Mouse (Mus musculus) kidney, embryonic 14.5 days (tissue): ENCODE results near the gene C9orf72. TPM values are rescaled to one million over a fixed set of nuclear protein-coding genes. Genes with fewer than 3 reads are reported as not detected.
"Not testable (repeated sequence)": the region's sequence is repeated elsewhere in the genome, so short reads cannot be mapped to it uniquely, and the experiment has no call there.

ENCODE experiments used
- ATAC-seq: fragments of 200-750 bp; cut with Nextera tagmentation; 2 replicates; pipeline ENCODE4 v1.8.0; 2017; ENCODE audit warnings: moderate number of reproducible peaks, mild to moderate bottlenecking, moderate TSS enrichment, moderate library complexity; ENCODE audit not compliant: low FRiP score, low TSS enrichment
- H3K27ac ChIP-seq: fragments of 300-500 bp; sonication (generic); 2 replicates; pipeline ENCODE4 v1.5.1; 2014; ENCODE audit warnings: low read depth, mild to moderate bottlenecking, low read length, moderate library complexity, mixed read lengths
- H3K27me3 ChIP-seq: fragments of 300-500 bp; sonication (generic); 2 replicates; pipeline ENCODE4 v1.6.1; 2014; ENCODE audit warnings: mild to moderate bottlenecking, low read length; ENCODE audit not compliant: control insufficient read depth, insufficient read depth
- H3K36me3 ChIP-seq: fragments of 300-500 bp; sonication (generic); 2 replicates; pipeline ENCODE4 v1.6.1; 2014; ENCODE audit warnings: low read length, mixed read lengths; ENCODE audit not compliant: control insufficient read depth, insufficient read depth
- H3K4me1 ChIP-seq: fragments of 300-500 bp; sonication (generic); 2 replicates; pipeline ENCODE4 v1.6.1; 2014; ENCODE audit warnings: low read length, mixed read lengths; ENCODE audit not compliant: control insufficient read depth, insufficient read depth
- H3K4me2 ChIP-seq: fragments of 300-500 bp; sonication (generic); replicated peaks from 2 replicates; pipeline ENCODE4 v1.6.1; 2014; ENCODE audit warnings: low read depth, mild to moderate bottlenecking, low read length
- H3K4me3 ChIP-seq: fragments of 300-500 bp; sonication (generic); 2 replicates; pipeline ENCODE4 v1.5.1; 2014; ENCODE audit warnings: mild to moderate bottlenecking, low read length
- H3K9ac ChIP-seq: fragments of 300-500 bp; sonication (generic); 2 replicates; pipeline ENCODE4 v1.6.1; 2014; ENCODE audit warnings: low read depth, mild to moderate bottlenecking, low read length, moderate library complexity
- H3K9me3 ChIP-seq: fragments of 300-500 bp; sonication (generic); 2 replicates; pipeline ENCODE4 v1.6.1; 2016; ENCODE audit warnings: low read length; ENCODE audit not compliant: control insufficient read depth
- WGBS: fragments of 180-500 bp; shearing (Covaris S2); extraction: QIAGEN DNeasy Blood & Tissue Kit; methylation state at CpG from one replicate; pipeline ENCODE4 v1.1.7; 2014; 5-methylcytosine and 5-hydroxymethylcytosine counted together
- polyA plus RNA-seq: library from polyadenylated mRNA; unstranded; fragments of >200 nt; fragmentation: Nextera tagmentation; extraction: Ambion mirVana; gene quantifications from 2 replicates; pipeline ENCODE4 v1.2.1, GENCODE M21; 2014

Gene C9orf72
- 9.9 and 13.8 TPM in 2 replicates for polyA plus RNA-seq

DNA sequence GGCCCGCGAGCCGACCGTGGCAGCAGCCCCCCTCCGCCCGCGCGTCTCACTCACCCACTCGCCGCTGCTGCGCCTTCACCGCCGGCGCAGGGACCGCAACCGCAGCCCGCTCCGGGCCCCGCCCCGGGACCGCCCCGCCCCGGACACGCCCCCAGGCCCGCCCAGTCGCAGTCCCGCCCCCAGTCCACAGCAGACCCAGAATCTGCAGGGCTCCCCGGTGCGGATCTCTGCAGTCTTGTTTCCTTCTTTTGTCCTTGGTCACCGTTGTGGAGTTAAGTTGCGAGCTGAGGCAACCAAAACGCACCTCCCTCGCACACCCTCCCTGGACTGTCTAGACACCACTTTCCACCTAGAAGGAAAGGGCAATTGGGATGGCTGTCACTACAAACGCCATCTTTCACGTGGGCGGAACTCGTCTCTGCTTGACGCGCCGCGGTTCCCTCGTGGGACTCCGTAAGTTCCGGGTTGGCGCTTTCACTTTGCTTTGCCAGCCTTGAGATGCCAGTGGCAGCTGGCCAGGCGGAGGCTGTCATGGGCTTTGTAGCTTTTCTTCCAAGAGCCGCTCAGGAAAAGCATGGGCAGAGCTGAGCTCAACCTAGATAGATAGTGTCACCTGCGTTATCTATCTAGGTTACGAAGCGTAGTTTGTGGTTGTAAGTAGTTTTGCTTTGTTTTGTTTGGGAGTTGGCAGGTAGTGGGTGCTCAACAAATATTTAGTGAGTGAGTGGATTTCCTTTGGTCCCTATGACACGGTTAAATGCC is at the start of gene C9orf72:
Gene C9orf72 (minus strand): TSS at position 442 of the 762 bp plus-strand sequence.
- peak within 1 kb of the TSS; percentile 78 for H3K9ac ChIP-seq
- under 1% methylated on average over 51 of the region's 51 CpGs for WGBS
- ATAC-seq: peak; percentile 98
- no peaks in the 10 kb centered on the region for H3K9me3 ChIP-seq
- no peak within 1 kb of the TSS for H3K27ac ChIP-seq
- peak within 1 kb of the TSS; percentile 89 for H3K4me2 ChIP-seq
- H3K4me1 ChIP-seq: no peaks in the 10 kb centered on the region
- no peaks in the 10 kb centered on the region for H3K27me3 ChIP-seq
- no peaks in the 10 kb centered on the region for H3K36me3 ChIP-seq
- peak within 1 kb of the TSS; percentile 84 for H3K4me3 ChIP-seq

DNA sequence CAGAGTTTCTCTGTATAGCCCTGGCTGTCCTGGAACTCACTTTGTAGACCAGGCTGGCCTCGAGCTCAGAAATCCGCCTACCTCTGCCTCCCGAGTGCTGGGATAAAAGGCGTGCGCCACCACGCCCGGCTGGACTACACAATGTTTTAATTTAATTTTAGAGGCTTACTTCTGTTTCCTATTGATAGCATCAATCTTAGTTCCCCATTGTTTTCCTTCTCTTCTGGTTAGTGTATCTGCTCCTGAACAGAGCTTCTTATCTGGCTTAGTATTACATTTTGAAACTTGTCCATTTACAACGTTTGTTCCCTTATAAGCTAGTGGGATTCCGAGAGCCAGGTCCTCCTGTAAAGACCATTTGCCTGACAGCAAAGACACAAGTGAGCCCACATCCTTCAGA is 33.0 kb upstream of the C9orf72 start:
- ATAC-seq: no peak
- Histone ChIP-seq H3K4me3 (no peak overlapping the region), H3K36me3 (no peaks in the 10 kb centered on the region), H3K4me1 (no peaks in the 10 kb centered on the region), H3K9ac (no peak overlapping the region), H3K27me3 (no peaks in the 10 kb centered on the region), H3K27ac (no peak overlapping the region), H3K9me3 (no peaks in the 10 kb centered on the region), H3K4me2 (no peak overlapping the region)
- 75% methylated on average over 9 of the region's 9 CpGs for whole genome bisulfite sequencing

DNA sequence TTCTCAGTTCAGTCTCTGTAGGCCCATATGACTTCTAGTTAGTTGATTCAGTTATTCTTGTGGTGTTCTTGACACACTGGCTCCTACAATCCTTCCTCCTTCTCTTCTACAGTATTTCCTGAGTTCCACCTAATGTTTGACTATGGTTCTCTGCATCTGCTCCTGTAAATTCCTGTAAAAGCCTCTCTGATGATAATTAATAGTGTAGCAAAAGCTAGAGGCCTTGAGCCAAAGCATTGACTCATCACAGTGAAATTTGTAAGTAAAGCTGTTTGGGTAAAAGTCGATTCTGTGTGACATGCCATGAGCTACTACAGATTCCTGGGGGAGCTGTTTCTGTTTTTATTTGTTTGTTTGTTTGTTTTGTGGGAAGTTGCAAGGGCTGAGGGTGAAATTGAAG is 18.0 kb upstream of the C9orf72 start:
- WGBS: 70% methylated on average over 1 of the region's 1 CpGs
- ATAC-seq: no peak
- Histone ChIP-seq H3K9ac (no peak overlapping the region), H3K9me3 (no peaks in the 10 kb centered on the region), H3K4me1 (no peaks in the 10 kb centered on the region), H3K27ac (no peak overlapping the region), H3K27me3 (no peaks in the 10 kb centered on the region), H3K36me3 (no peaks in the 10 kb centered on the region), H3K4me3 (no peak overlapping the region), H3K4me2 (no peak overlapping the region)

DNA sequence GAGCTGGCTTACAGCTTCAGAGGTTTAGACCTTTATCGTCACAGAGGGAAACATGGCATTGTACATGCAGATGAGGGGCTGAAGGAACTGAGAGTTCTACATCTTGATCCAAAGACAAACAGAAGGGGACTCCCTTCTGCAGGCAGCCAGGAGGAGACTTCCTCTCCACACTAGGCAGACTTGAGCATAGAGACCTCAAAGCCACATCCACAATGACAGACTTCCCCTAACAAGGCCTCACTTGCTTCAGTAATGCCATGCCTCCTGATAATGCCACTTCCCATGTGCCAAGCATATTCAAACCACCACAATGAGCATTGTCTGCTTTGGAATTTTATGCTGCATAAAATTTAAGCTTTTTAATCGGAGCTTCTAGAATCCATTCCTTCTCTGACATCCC is 15.8 kb upstream of the C9orf72 start:
- no peak overlapping the region for H3K4me2 ChIP-seq
- ATAC-seq: no peak
- H3K27ac ChIP-seq: no peak overlapping the region
- H3K9me3 ChIP-seq: no peaks in the 10 kb centered on the region
- no peaks in the 10 kb centered on the region for H3K36me3 ChIP-seq
- no peaks in the 10 kb centered on the region for H3K27me3 ChIP-seq
- WGBS: 80% methylated on average over 2 of the region's 2 CpGs
- H3K4me3 ChIP-seq: no peak overlapping the region
- no peaks in the 10 kb centered on the region for H3K4me1 ChIP-seq
- no peak overlapping the region for H3K9ac ChIP-seq

DNA sequence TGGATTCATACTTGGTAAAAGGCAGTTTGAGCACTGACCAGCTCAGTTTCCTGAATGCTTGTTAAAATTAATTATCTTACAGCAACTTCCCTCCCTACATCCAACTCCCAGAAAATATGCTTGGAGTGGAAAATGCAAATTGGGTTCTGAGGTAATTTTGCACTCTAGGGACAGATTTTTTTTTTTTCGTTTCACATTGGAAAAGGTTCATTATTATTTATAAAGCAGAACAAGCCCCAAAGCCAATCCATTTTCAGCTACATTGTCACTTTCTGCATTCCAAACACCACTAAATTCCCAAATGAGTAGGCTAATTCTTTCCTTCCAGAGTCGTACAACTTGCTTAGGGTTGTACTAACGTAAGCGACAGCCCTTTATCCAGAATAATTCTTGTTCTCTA is 12.7 kb upstream of the C9orf72 start:
- H3K9ac ChIP-seq: no peak overlapping the region
- H3K4me2 ChIP-seq: no peak overlapping the region
- no peaks in the 10 kb centered on the region for H3K27me3 ChIP-seq
- no peak for ATAC-seq
- no peaks in the 10 kb centered on the region for H3K4me1 ChIP-seq
- H3K9me3 ChIP-seq: no peaks in the 10 kb centered on the region
- 82% methylated on average over 4 of the region's 4 CpGs for WGBS
- H3K27ac ChIP-seq: no peak overlapping the region
- H3K36me3 ChIP-seq: no peaks in the 10 kb centered on the region
- no peak overlapping the region for H3K4me3 ChIP-seq

DNA sequence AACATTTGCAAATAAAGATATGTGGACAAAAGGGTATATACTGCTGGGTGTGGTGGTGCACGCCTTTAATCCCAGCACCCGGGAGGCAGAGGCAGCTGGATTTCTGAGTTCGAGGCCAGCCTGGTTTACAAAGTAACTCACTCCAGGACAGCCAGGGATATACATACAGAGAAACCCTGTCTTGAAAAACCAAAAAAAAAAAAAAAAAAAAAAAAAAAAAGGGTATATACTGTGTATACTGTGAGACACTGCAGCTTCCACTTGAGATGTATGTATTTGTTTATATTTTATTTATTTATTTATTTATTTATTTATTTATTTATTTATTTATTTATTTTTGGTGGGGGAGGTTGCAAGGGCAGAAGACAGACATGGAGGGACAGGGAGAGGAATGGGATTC is 12.3 kb upstream of the C9orf72 start:
- not testable (repeated sequence) for H3K27ac ChIP-seq, H3K27me3 ChIP-seq, H3K36me3 ChIP-seq, H3K9me3 ChIP-seq, H3K4me1 ChIP-seq, ATAC-seq, H3K9ac ChIP-seq, H3K4me3 ChIP-seq, H3K4me2 ChIP-seq
- 90% methylated on average over 3 of the region's 3 CpGs for WGBS

DNA sequence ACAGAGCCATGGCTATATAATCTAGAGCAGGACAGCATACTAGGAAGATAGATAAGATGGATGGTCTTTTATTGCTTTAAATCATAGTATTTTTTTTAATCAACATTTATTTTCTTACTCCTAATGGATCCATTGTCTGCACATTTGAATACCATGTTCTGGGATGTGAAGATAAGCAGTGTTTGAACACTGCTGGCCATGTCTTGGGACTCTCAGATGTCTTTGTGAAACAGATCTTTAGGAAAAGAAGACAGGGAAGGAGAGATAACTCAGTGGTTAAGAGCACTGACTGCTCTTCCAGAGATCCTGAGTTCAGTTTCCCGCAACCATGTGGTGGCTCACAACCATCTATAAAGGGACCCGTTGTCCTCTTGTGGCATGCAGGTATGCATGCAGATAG is 10.3 kb upstream of the C9orf72 start:
- no peak overlapping the region for H3K4me2 ChIP-seq
- H3K27me3 ChIP-seq: no peaks in the 10 kb centered on the region
- no peaks in the 10 kb centered on the region for H3K9me3 ChIP-seq
- H3K9ac ChIP-seq: no peak overlapping the region
- H3K36me3 ChIP-seq: no peaks in the 10 kb centered on the region
- H3K4me1 ChIP-seq: no peaks in the 10 kb centered on the region
- no peak for ATAC-seq
- WGBS: 94% methylated on average over 2 of the region's 2 CpGs
- H3K4me3 ChIP-seq: no peak overlapping the region
- H3K27ac ChIP-seq: no peak overlapping the region

DNA sequence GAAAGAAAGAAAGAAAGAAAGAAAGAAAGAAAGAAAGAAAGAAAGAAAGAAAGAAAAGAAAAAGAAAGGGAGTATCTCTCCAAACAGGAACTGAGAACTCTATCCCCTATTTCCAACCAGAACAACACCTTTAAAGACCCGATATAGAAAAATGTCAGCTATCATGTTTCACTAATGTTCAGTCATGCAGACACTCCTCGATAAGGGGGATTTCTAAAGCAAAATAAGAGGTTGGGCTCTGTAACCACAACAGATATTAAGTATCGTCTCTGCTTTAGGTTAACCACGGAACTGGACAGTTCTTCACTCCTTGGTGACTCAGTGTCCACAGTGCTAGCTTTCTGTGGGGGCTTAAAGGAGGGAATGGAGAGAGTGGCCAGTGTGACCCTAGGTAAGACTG is 2.3 kb upstream of the C9orf72 start:
- Histone ChIP-seq H3K36me3 (no peaks in the 10 kb centered on the region), H3K4me3 (no peak overlapping the region)
- ATAC-seq: no peak

DNA sequence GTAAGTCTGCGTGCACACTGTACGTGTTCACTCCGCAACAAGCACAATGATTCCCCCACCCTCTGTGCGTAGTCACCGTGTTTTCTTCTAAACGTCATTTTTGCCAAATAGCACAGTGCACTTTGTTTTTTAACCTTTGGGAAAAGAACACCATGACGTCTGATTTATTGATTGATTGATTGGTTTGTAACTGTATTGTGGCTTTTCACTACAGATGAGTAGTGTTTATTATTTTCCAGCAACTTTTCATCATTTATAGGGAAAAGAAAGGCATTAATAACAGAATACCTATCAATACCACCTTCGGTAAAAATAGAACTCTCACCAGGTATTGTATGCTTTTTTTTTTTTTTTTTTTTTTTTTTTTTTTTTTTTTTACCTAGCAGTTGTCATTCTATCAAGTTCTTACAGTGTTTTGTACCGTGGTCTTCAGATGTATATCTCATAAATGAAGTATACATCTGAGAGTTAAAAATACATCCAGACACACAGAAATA is 569 bp upstream of the C9orf72 start:
- no peaks in the 10 kb centered on the region for H3K27me3 ChIP-seq
- no peaks in the 10 kb centered on the region for H3K9me3 ChIP-seq
- peak overlapping the region; percentile 78; the same call in 1 of the 2 replicates for H3K9ac ChIP-seq
- 13% methylated on average over 9 of the region's 9 CpGs for WGBS
- no peak overlapping the region for H3K27ac ChIP-seq
- peak overlapping the region; percentile 89 for H3K4me2 ChIP-seq
- H3K4me3 ChIP-seq: peak overlapping the region; percentile 84
- H3K4me1 ChIP-seq: no peaks in the 10 kb centered on the region
- peak; percentile 30; the same call in 1 of the 2 replicates for ATAC-seq
- no peaks in the 10 kb centered on the region for H3K36me3 ChIP-seq

More for the DNA sequence above, 2.3 kb upstream of the C9orf72 start:
- H3K27ac ChIP-seq: no peak overlapping the region
- H3K9ac ChIP-seq: no peak overlapping the region
- H3K9me3 ChIP-seq: no peaks in the 10 kb centered on the region
- 38% methylated on average over 4 of the region's 4 CpGs for WGBS
- H3K4me2 ChIP-seq: no peak overlapping the region
- H3K27me3 ChIP-seq: no peaks in the 10 kb centered on the region
- no peaks in the 10 kb centered on the region for H3K4me1 ChIP-seq
